Mouse (Mus musculus) urinary bladder, adult 2 months (tissue): ENCODE data around the gene Cdc42ep4. TPM values are rescaled to one million over a fixed set of nuclear protein-coding genes. Genes with fewer than 3 reads are reported as not detected.

Experiments
- DNase-seq: peaks from one replicate; pipeline ENCODE4 v3.0.0; 2022; ENCODE audit warnings: low spot score
- polyA plus RNA-seq: library from polyadenylated mRNA; depleted of rRNA; stranded (reverse); fragments of >200 nt; gene quantifications from 2 replicates; pipeline ENCODE4 v1.2.3, GENCODE M21; 2012

Gene Cdc42ep4
- polyA plus RNA-seq, 1 experiment, result 19.8 TPM

- no peak for DNase-seq
These were observed 1.8 kb downstream of the Cdc42ep4 start for GRCm38 (mm10) chr11:113749749-113750351.

- DNase-seq, result no peak
These were observed 2.7 kb downstream of the Cdc42ep4 start for GRCm38 (mm10) chr11:113748797-113749521.

- DNase-seq, result no peak
These were observed 3.8 kb downstream of the Cdc42ep4 start for GRCm38 (mm10) chr11:113747725-113748380.

GRCm38 (mm10) chr11:113747056-113747455 lies 4.6 kb downstream of the Cdc42ep4 start:
- no peak for DNase-seq

GRCm38 (mm10) chr11:113745961-113746360 lies 5.7 kb downstream of the Cdc42ep4 start:
- DNase-seq, result no peak

GRCm38 (mm10) chr11:113742998-113743397 lies 8.7 kb downstream of the Cdc42ep4 start:
- no peak for DNase-seq

GRCm38 (mm10) chr11:113740100-113740499 lies 11.6 kb downstream of the Cdc42ep4 start:
- DNase-seq, result no peak

- no peak for DNase-seq
These were observed 12.5 kb downstream of the Cdc42ep4 start for GRCm38 (mm10) chr11:113739213-113739612.

GRCm38 (mm10) chr11:113737912-113738311 lies 13.8 kb downstream of the Cdc42ep4 start:
- no peak for DNase-seq

GRCm38 (mm10) chr11:113737553-113737854 lies 14.2 kb downstream of the Cdc42ep4 start:
- no peak for DNase-seq

GRCm38 (mm10) chr11:113736848-113737552 lies 14.7 kb downstream of the Cdc42ep4 start:
- no peak for DNase-seq

GRCm38 (mm10) chr11:113735151-113735550 lies 16.5 kb downstream of the Cdc42ep4 start:
- DNase-seq, result no peak

GRCm38 (mm10) chr11:113733631-113734364 lies 17.9 kb downstream of the Cdc42ep4 start:
- DNase-seq, result peak; percentile 50

GRCm38 (mm10) chr11:113731945-113732612 lies 19.6 kb downstream of the Cdc42ep4 start:
- DNase-seq, result no peak

- no peak for DNase-seq
These were observed 20.8 kb downstream of the Cdc42ep4 start for GRCm38 (mm10) chr11:113730879-113731278.

- no peak for DNase-seq
These were observed 21.8 kb downstream of the Cdc42ep4 start for GRCm38 (mm10) chr11:113729917-113730316.

GRCm38 (mm10) chr11:113729239-113729638 lies 22.4 kb downstream of the Cdc42ep4 start:
- DNase-seq, result no peak

- DNase-seq, result no peak
These were observed 23.7 kb downstream of the Cdc42ep4 start for GRCm38 (mm10) chr11:113727992-113728391.

- no peak for DNase-seq
These were observed 24.4 kb downstream of the Cdc42ep4 start for GRCm38 (mm10) chr11:113726994-113727888.
